Mouse (Mus musculus) large intestine, adult 2 months (tissue): ENCODE results near the gene Kctd11. TPM values are rescaled to one million over a fixed set of nuclear protein-coding genes. Genes with fewer than 3 reads are reported as not detected.

ENCODE experiments used
- DNase-seq: peaks from one replicate; pipeline ENCODE4 v3.0.0-alpha.2; 2012; ENCODE audit warnings: low read depth, low spot score
- WGBS: fragments of 180-500 bp; shearing (Covaris S2); methylation state at CpG from one replicate; pipeline ENCODE4 v1.1.7; 2018; 5-methylcytosine and 5-hydroxymethylcytosine counted together
- polyA plus RNA-seq: library from polyadenylated mRNA; depleted of rRNA; stranded (reverse); fragments of >200 nt; gene quantifications from 2 replicates; pipeline ENCODE4 v1.2.3, GENCODE M21; 2012; rRNA removed

The Kctd11 gene
- polyA plus RNA-seq, 1 experiment = 1.8 TPM

DNA sequence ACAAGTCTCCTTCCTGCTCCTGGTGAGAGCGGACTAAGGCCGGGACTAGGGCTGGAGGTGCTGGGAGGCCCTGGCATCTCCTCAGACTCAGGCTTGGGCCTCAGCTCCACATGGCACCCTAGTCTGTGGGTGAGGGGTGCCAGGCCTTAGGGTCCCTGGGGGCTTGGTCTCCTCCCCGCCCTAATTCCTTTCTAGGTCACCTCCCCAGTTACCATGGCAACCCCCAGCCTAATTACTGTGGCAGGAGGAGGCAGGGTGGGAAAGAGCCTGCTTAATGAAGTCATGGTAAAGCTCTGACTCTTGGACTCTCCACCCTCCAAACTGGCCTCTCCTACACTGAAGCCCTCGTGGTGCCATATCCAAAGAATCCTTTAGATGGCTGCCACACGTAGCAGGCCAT is 52.4 kb downstream of the Kctd11 start:
- WGBS = 77% methylated on average over 5 of the region's 5 CpGs
- DNase-seq = no peak

Other genes with a start within 250 kb of the Kctd11 start
- gene Fxr2, start 248.4 kb downstream of the Kctd11 start, polyA plus RNA-seq = 29.6 and 35.8 TPM in 2 replicates
- 0.18 TPM in 1 of 2 replicates, not detected in the other for gene Sox15, start 226.1 kb downstream of the Kctd11 start, polyA plus RNA-seq
- gene Mpdu1, start 218.8 kb downstream of the Kctd11 start, polyA plus RNA-seq = 147 and 171 TPM in 2 replicates
- 20.2 and 20.6 TPM in 2 replicates for gene Cd68, start 215.3 kb downstream of the Kctd11 start, polyA plus RNA-seq
- 354 and 356 TPM in 2 replicates for gene Eif4a1, start 209.0 kb downstream of the Kctd11 start, polyA plus RNA-seq
- 43.4 and 55.1 TPM in 2 replicates for gene Senp3, start 199.3 kb downstream of the Kctd11 start, polyA plus RNA-seq
- 14.4 and 16.2 TPM in 2 replicates for gene Tnfsf13, start 195.6 kb downstream of the Kctd11 start, polyA plus RNA-seq
- 13.1 and 13.8 TPM in 2 replicates for gene Tnfsf12, start 185.6 kb downstream of the Kctd11 start, polyA plus RNA-seq
- 2.3 and 2.8 TPM in 2 replicates for gene Tnfsfm13, start 185.3 kb downstream of the Kctd11 start, polyA plus RNA-seq
- gene Polr2a, start 122.8 kb downstream of the Kctd11 start, polyA plus RNA-seq = 17.5 and 33.3 TPM in 2 replicates
- 0.07 TPM in 1 of 2 replicates, not detected in the other for gene Slc35g3, start 119.4 kb downstream of the Kctd11 start, polyA plus RNA-seq
- gene Zbtb4, start 115.5 kb downstream of the Kctd11 start, polyA plus RNA-seq = 7.5 and 10.7 TPM in 2 replicates
- 7.3 and 10.3 TPM in 2 replicates for gene Chrnb1, start 85.5 kb downstream of the Kctd11 start, polyA plus RNA-seq
- 2.8 and 4.4 TPM in 2 replicates for gene Fgf11, start 79.5 kb downstream of the Kctd11 start, polyA plus RNA-seq
- 38.7 and 39.1 TPM in 2 replicates for gene Tmem102, start 75.8 kb downstream of the Kctd11 start, polyA plus RNA-seq
- gene Gm39566, start 66.1 kb downstream of the Kctd11 start, polyA plus RNA-seq = not detected in 2 replicates
- not detected in 2 replicates for gene Spem2, start 62.9 kb downstream of the Kctd11 start, polyA plus RNA-seq
- gene Spem1, start 59.2 kb downstream of the Kctd11 start, polyA plus RNA-seq = 0.12 TPM in 1 of 2 replicates, not detected in the other
- gene Nlgn2, start 43.6 kb downstream of the Kctd11 start, polyA plus RNA-seq = 5.1 and 7.0 TPM in 2 replicates
- gene Tmem256, start 42.9 kb downstream of the Kctd11 start, polyA plus RNA-seq = 194 and 208 TPM in 2 replicates
- 31.6 and 36.1 TPM in 2 replicates for gene Plscr3, start 35.0 kb downstream of the Kctd11 start, polyA plus RNA-seq
- 28.8 and 34.4 TPM in 2 replicates for gene Tnk1, start 22.7 kb downstream of the Kctd11 start, polyA plus RNA-seq
- not detected in 2 replicates for gene Tmem95, start 3.4 kb downstream of the Kctd11 start, polyA plus RNA-seq
- gene Acap1, start 14.1 kb upstream of the Kctd11 start, polyA plus RNA-seq = 16.1 and 16.4 TPM in 2 replicates
- gene 2810408A11Rik, start 19.6 kb upstream of the Kctd11 start, polyA plus RNA-seq = 3.0 and 3.8 TPM in 2 replicates
- gene Neurl4, start 19.7 kb upstream of the Kctd11 start, polyA plus RNA-seq = 24.4 and 36.7 TPM in 2 replicates
- gene Gps2, start 32.5 kb upstream of the Kctd11 start, polyA plus RNA-seq = 69.2 and 79.9 TPM in 2 replicates
- gene Eif5a, start 40.6 kb upstream of the Kctd11 start, polyA plus RNA-seq = 619 and 694 TPM in 2 replicates
- gene Ybx2, start 54.4 kb upstream of the Kctd11 start, polyA plus RNA-seq = 14.7 and 16.5 TPM in 2 replicates
- gene Slc2a4, start 66.8 kb upstream of the Kctd11 start, polyA plus RNA-seq = 27.4 and 27.5 TPM in 2 replicates
- 1,377 and 1,643 TPM in 2 replicates for gene Cldn7, start 83.4 kb upstream of the Kctd11 start, polyA plus RNA-seq
- 134 and 154 TPM in 2 replicates for gene Ctdnep1, start 99.8 kb upstream of the Kctd11 start, polyA plus RNA-seq
- gene Elp5, start 101.1 kb upstream of the Kctd11 start, polyA plus RNA-seq = 70.5 and 78.1 TPM in 2 replicates
- 527 and 719 TPM in 2 replicates for gene Gabarap, start 109.7 kb upstream of the Kctd11 start, polyA plus RNA-seq
- gene Phf23, start 114.4 kb upstream of the Kctd11 start, polyA plus RNA-seq = 16.3 and 17.3 TPM in 2 replicates
- gene Dvl2, start 119.2 kb upstream of the Kctd11 start, polyA plus RNA-seq = 5.5 and 5.8 TPM in 2 replicates
- 92.8 and 125 TPM in 2 replicates for gene Acadvl, start 134.0 kb upstream of the Kctd11 start, polyA plus RNA-seq
- gene Dlg4, start 135.5 kb upstream of the Kctd11 start, polyA plus RNA-seq = 5.1 and 5.9 TPM in 2 replicates
- gene Asgr1, start 172.7 kb upstream of the Kctd11 start, polyA plus RNA-seq = not detected in 2 replicates
- 0.25 and 0.32 TPM in 2 replicates for gene Asgr2, start 211.2 kb upstream of the Kctd11 start, polyA plus RNA-seq
- 3.5 and 5.2 TPM in 2 replicates for gene Mgl2, start 248.9 kb upstream of the Kctd11 start, polyA plus RNA-seq